Mouse (Mus musculus) embryonic fibroblast, embryonic 13.5 days (primary cell): ENCODE data around the gene Knl1.

Experiments
- CTCF ChIP-seq: IDR thresholded peaks from 2 replicates; pipeline ENCODE4 v1.5.1; 2011; ENCODE audit warnings: mild to moderate bottlenecking, control low read depth, low read length, moderate library complexity, borderline replicate concordance; ENCODE audit not compliant: insufficient read depth
- POLR2A ChIP-seq: IDR thresholded peaks from 2 replicates; pipeline ENCODE4 v1.6.1; 2011; ENCODE audit warnings: low read depth, mild to moderate bottlenecking, control low read depth, low read length, moderate library complexity

DNA sequence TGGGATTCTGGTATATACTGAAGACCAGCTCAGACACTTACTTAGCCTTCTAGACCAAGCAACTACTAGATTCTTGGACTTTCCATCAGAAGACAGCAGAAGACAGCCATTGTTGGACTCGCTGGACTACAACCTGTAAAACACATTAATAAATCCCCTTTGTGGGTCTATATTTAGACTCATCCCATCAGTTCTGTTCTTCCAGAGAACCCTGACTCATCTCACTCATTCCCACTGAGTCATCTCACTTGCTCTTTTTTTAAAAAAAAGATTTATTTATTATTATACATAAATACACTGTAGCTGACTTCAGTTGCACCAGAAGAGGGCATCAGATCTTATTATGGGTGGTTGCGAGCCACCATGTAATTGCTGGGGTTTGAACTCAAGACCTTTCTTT, 37.5 kb upstream of the Knl1 start:
- TF ChIP-seq POLR2A: no peak
- TF ChIP-seq CTCF: no peak
